Mouse (Mus musculus) right cerebral cortex, postnatal 25 days (tissue): ENCODE measurements around the gene Dhrs7b.
"Not testable (repeated sequence)": the region's sequence is repeated elsewhere in the genome, so short reads cannot be mapped to it uniquely, and the experiment has no call there.

Experiments used
- DNase-seq: peaks from one replicate; pipeline ENCODE4 v3.0.0; 2022

The Dhrs7b gene

DNA sequence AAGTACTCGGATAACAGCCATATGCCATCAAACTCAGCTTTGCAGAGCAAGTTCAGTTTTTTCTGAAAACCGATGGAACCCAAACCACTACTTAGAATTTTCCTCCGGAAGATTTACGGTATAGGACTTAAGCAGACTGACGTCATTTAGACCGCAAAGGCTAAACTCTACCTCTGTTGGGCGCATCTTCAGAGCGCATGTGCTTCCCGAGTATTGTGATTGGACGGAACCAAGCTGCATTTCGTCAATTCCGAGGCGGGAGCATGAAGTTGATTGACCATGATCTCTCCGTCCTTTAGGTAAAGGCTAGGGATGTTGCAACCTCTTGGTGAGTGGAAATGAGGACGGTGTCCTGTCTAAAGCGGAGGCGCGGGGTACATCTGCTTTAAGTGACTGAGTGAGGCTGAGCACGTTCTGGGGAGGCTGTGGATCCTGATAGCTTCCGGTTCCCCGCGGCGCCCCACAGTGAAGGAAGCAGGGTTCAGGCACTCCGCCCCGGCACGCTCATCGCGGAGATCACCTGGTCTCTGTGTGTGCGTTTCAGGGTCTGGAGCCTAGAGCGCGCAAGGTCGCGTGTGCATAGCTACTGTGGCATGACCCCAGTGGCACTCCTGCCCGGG lies at the start of gene Dhrs7b:
Gene Dhrs7b (plus strand): TSS at position 199 of the 620 bp plus-strand sequence.
- peak; percentile 88 for DNase-seq

DNA sequence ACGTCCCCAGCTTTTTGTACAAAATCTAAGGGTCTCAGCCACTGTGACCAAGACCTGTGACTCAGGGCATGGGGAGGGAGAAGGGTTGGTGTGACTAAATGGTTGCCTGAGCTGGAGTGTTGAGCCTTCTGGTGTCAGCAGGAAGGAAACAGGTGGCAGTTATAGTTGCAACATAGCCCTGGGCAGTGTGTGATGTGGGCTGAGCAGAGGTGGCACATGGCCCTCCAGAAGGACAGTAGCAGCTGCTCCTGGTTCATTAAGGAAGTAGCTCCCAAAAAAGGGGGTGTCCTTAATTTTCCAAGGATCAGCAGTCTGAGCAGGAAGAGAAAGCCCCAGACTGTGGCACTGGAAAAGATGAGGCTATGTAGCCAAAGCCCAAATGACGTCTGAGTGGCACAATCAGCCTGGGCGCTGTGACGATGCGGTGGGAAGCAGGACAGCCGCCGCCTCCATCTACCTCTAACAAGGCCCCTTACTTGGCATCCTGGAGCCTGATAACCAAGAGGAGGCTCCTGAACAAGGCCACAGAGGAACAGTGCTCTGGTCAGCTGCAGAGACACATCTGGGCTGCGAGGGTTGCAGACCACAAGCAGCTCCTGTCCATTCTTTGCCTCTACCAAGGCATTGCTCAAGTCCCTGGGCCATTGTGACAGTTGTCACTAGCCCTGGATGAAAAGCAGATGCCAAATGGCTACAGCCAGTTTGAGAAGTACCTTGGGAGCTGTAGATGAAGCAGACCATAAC lies 46.1 kb upstream of the Dhrs7b start:
- DNase-seq, result no peak

DNA sequence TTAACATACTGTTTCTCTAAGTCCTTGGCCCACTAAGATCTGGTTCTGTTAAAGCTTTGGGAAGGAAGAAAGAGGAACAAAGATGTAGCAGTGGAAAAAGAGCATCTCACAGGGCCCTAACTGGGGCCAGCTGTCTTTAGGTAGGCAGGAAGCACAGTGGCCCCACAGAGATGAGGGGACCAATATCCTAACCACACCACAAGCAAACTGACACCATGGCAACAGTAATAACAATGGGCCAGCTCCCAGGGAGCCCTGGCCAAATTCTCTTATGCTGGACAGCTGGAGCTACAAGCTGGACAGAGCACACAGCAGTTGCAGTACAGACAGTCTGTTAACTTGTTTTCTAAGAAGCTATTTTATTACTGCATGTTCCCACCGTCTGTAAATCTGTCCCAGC lies 42.8 kb upstream of the Dhrs7b start:
- DNase-seq, result no peak

DNA sequence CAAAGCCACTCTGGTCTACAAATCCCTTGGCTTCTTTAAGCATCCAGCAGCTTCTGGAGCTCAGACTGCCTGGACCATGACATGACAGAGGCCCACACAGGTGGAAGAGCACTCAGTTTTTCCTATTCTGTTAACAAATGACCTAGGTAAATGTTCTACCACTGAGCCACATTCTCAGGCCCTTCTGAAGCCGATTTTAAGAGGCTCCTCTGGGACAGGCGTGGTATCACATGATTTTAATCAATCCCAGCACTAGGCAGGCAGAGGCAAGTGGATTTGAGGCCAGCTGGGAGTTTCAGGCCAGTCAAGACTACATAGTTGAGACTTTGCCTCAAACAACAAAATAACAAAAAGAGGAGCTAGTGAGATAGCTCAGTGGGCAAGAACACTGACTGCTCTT lies 40.0 kb upstream of the Dhrs7b start:
- DNase-seq, result no peak

DNA sequence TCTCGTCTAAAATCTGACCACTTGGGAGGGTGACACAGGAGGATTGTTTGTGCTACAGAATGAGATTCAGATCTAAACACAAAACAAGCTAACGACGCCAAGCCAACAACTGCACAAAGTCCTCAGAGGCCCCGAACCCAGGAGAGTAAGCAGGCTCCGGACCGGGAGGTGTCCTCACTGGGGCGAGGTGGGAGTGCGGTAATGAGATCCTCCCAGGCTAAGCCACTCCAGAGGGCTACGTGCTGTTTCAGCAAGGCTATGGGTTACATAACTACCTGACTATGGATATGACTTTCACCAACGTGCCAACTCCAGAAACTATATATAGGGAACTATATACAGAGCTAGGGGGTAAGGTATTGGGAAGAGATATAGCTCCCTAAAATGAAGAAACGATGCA lies 34.1 kb upstream of the Dhrs7b start:
- no peak for DNase-seq

DNA sequence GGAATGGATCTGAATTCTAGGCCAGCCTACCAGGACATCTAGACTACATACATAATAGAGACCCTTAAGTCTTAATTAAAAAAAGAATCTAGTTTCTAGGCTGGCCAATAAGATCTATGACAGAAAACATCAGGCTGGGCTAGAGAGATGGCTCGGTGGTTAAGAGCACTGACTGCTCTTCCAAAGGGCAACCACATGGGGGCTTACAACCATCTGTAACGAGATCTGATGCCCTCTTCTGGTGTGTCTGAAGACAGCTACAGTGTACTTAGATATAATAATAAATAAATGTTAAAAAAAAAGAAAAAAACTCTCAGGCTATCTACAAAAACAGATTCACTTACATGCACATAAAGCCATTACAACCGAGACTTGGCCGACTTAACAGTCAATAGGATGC lies 30.5 kb upstream of the Dhrs7b start:
- DNase-seq, result no peak

DNA sequence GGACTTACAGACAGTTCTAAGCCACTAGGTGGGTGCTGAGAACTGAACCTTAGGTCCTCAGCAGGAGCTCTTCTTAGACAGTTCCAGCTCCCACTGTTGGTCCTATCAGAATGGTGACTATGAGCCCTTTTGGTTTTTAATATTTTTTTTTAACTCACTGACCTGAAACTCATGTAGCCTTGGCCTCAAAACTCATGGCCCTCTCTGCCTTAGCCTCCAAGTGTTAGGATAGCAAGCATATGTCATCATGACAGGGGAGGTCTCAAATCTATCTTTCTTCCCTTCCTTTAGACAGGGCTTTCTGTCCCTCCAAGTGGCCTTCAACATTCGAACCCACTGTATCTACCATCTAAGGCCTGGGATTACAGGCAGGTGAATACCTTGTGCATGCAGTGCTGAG lies 29.5 kb upstream of the Dhrs7b start:
- no peak for DNase-seq

DNA sequence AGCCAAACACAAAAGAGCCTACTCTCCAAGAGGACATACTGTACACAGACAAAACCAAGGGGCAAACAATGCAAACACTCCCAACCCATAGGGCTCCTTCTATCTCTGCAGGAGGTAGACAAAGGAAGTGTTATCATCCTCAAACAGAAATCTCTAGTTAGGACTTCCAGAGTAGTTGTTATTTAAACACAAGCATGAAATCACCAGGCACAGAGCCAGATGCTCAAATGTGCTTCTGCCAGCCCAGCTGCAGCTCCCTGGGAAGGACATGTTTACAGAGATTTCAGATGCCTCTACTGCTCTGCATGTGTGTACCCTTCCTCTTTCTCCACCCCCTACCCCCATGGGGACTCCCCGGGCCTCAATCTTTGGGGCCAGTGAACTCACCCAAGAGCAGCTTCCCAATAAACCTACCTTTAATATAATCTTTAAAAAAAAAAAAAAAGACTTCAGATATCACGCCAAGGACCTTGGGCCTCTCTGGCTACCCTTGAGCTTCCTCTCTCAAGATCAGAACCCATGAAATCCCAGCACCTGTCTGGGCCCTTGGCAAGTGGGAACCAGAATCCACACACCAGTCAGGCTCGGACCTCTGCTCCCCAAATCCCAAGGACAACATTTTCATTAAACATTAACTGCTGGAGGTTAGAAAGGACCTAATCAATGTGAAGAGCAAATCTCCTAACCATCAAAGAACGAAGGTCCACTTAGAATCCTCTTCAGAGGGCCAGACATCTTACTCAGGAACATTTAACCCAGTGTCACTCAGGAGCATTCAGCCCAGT lies 22.0 kb upstream of the Dhrs7b start:
- no peak for DNase-seq

DNA sequence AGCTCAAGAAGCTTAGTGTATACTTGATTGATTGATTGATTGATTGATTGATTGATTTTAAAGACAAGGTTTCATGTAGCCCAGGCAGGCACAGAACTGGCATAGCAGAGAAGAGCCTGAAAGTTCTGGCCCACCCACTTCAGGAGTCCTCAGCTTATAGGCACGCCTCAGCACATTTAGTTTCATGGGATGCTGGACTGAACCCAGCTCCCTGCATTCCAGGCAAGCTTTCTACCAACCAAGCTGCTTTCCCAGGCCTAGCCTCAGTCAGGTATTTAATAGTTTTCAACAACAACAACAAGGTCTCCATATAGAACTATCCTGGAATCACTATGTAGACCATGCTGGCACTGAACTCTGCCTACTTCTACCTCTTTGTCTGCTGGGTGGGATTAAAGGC lies 20.9 kb upstream of the Dhrs7b start:
- DNase-seq, result no peak

DNA sequence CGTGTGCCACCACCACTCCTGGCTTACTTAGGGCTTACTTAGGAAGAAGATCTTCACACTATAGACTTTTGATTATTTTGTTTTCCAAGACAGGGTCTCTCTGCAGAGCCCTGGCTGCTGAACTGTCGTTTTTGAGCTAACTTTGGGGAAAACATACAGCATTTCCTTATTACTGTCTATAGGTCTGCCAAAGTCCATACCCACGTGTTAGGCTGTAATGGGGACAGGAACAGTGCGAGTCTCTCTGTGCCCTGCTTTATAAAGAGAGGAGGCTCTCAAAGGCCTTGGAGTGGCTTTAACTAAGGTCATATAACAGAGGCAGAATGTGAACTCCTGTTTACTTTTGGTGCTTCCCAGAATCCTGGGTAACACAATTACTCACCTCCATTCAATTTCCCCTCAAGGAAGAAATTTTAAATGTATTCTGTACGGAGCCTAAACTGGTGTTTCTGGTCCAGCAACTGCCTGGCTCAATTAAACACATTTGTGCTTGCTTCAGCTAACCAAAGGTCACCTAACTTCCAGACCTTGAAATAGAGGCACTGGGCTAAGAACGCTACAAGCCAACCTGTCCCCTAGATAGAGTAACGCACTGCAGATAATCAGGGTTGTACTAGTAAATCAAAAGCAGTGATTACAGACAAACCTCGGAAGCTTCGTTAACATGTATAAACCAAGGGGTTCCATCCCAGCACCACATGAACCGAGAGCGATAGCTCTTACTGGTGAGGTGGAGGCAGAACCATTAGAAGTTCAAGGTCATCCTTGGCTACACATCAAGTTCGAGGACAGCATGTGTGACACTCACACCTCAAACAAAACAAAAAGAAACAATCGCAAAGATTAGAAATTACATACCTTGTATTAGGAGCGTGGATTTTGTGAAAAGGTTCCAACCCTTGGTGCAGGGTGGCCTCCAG lies 20.1 kb upstream of the Dhrs7b start:
- no peak for DNase-seq

DNA sequence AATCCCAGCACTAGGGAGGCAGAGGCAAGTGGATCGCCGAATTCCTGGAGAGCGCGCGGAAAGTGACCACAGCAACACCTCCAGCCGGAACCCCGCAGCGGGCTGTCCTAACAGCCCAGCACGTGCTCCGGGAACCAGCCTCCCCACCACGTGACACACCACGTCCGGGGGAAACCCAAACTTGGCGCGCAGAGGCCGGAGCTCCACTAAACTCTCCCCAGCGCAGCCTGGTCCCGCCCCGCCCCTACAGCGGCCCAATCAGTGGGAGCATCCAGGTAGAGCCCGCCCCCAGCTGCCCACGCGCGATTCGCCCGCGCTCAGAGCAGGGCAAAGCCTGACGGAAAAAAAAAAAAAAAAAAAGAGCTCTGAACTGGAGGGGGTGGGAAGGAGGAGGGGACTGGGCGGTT lies 19.4 kb upstream of the Dhrs7b start:
- peak; percentile 89 for DNase-seq

DNA sequence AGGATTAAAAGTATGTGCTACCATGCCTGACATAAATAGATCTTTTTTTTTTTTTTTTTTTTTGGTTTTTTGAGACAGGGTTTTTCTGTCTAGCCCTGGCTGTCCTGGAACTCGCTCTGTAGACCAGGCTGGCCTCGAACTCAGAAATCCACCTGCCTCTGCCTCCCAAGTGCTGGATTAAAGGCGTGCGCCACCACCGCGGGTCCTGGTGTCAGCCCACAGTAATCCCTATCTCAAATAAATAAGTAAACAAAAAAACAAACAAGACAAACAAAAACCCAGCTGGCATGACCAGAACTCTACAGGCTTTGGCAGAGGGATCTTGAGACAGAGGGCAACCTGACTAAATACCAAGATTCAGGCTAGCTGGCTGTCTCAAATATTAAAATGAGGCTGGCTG lies 18.8 kb upstream of the Dhrs7b start, which contains the start of gene Shmt1:
Gene Shmt1 (minus strand): TSS at position 101 of the 400 bp plus-strand sequence.
- not testable (repeated sequence) for DNase-seq

DNA sequence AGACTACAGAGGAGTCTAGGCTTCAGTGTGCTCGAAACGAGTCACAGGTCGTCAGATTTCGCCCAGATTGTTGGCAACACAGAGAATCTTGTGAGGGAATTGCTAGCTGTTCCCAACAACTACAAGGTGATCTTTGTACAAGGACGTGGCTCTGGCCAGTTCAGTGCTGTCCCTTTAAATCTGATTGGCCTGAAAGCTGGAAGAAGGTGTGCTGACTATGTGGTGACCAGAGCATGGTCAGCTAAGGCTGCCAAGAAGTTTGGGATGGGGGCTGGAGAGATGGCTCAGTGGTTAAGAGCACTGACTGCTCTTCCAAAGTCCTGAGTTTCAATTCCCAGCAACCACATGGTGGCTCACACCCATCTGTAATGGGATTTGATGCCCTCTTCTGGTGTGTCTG lies 14.0 kb upstream of the Dhrs7b start:
- DNase-seq, result no peak

DNA sequence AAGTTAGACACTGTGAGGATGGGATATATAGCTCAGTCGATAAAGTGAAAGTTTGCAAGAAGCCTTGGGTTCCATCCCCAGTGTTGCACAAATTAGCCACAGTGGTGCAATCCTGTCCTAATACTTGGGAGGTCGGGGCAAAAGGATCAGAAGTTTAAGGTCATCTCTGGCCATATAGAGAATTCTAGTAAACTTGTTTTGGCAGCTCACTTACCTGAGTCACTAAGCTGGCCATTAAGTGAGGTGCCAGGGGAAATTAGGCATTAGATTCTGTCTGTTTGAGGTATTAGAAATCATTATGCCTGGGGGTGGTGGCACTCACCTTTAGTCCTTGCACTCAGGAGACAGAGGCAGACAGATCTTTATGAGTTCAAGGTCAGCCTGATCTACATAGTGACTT lies 6.7 kb upstream of the Dhrs7b start:
- DNase-seq, result no peak

DNA sequence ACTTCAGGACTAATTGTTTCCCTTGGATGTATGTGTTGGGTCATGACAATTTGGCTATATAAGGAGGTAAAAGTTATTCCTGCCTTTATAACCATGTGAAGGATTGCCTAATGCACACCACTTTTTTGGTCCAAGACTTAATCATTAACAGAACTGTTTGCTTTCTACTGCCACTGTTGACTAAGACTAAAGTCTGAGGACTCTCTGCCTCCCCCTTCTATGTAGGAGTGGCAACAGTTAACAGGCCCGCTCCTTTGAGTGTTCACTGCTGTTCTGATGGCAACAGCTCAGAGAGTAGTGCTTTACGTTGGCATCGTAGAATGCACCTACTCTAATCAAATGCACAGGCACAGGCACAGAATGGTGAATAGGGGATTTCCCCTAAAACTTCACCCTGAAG lies 5.2 kb upstream of the Dhrs7b start:
- no peak for DNase-seq

DNA sequence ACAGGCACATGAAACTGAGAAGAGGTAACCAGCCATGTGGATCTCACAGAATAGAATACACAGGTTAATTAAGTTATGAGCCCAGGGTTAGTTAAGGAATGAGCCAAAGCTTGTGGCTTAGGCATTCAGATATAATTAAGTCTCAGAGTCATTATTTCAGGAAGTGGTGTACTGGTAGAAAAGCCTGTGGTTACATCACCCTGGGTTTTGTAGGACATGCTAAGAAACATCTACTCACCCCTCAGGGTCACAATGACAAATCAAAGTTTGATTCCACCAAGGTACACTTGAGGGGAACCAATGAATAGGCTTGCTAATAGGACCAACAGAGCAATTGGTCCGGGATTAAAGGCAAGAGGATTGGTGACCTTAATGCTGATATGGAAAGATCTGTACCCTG lies 3.7 kb upstream of the Dhrs7b start:
- DNase-seq, result no peak

DNA sequence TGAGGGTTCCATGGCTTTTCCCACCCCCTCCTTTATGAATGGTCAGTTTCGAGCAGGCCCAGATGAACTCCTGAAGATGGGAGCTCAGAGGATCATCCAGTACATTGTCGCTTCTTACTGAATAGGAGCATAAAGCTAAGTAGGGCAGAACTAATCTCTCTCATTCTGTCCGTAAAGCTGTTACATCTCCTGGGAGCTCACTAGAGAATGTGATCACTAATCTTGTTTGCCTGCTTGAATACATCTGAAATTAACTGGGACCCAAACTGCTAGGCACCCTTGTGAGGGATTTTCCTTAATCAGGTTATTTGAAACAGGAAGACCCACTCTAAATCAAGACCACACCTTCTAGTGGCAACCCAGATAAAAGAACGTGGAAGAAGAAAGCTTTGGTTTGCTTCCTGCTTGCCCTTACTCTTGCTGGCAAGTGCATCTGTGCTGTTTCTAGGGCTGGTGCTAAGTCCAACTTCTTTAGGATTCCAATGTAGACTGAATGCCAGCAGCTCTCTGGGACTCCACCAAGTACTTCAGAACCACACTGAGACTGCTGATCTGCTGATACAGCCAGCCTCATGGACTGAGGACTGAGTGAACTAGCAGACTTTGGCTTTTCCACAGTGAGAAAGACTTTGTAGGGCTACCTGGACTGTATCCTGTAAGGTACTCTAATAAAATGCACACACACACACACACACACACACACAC lies 3.0 kb upstream of the Dhrs7b start:
- no peak for DNase-seq

DNA sequence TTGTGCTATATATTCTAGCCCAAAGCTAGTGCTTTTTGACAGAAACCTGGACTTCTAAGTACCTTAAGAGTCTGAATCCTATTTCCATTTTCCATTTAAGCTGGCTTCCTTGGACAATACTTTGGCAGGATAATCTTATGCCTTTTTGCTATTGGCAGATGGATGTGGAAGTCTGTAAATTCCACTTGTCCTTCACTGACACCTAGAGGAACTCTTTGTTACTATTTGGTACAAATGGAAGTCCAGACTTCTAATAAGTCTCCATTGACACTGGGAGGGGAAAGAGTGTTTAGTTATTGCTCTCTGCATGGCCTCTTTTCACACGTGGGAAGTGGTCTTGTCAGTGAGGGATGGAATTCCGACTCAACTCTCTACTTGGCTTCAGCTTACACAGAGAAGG lies 1.5 kb upstream of the Dhrs7b start:
- DNase-seq, result no peak

DNA sequence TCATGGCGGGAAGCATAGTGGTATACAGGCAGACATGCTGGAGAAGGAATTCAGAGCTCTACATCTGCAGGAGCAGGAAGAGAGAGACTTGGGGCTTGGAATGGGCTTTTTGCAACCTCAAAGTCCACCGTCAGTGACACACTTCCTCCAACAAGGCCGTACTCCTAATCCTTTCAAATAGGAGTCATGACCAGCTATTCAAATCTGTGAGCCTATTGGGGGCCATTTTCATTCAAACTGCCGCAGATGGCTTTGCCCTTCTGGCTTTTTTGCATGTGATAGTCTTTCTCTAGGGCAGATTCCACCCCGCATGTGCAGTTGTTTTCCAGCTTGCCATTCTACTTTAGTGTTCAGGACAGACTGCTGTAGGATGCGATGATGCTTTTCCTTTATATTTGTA lies 6.5 kb downstream of the Dhrs7b start:
- DNase-seq, result no peak

DNA sequence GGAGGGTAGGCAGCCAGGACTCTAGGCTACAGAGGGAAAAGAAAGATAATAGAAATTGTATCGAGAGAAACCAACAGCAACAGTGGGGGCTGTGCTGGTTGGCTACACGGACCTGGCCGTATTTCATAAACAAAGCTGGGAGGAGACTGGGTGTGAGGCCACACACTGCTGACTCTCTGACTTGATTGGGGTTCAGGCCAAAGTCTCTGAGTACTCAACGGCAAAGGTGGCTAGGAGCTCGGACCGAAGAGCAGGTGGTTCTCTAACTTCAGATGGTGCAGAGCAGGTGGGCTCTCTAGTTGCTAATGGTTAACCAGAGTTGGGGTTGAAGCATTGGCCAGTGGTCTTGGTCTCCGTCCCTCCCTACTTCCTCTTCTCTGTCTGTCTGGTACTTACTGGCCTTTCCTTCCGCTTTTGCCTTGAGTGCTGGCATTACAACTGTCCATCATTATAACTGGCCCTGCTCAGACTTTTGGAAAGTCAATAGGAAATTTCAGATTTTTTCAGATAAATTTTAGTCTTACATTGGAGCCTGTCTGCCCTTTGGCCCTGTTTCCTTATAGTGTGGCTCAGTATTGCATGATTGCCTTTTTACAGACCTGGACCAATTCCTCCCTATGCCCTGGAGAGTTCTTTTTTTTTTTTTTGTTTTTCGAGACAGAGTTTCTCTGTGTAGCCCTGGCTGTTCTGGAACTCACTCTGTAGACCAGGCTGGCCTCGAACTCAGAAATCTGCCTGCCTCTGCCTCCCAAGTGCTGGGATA lies 7.4 kb downstream of the Dhrs7b start:
- no peak for DNase-seq

DNA sequence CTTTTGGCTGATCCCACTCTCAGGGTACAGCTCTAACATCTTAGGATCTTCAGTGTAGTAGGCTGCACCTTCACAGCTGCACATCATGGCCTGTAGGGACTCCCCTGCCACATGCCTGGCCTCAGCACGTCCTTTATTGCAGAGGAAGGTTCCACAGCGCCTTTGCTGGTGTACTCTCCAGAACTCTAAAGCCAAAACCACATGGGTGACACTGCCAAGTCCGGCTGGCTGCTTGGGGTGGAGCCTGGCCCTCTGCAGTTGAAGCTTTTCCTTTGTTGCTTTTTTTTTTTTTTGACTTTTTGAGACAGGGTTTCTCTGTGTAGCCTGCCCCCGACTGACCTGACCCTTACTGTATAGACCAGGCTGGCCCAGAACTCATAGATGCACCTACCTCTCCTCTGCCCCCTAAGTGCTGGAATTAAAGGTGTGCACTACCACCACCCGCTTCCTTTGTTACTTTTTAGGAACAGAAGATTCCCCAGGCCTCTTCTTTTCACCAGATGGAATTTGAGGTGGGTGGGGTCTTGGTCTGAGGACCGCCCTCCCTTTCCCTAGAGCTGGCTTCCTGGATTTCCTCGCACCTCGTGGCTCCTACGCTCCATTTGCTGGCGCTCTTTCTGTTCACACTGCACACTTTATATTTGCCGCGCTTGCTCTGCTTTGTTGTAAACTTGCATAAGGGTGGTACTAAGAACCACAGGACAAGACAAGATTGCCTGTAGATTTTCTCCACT lies 11.2 kb downstream of the Dhrs7b start:
- no peak for DNase-seq
